Mouse (Mus musculus) midbrain, embryonic 16.5 days (tissue): ENCODE measurements around the gene Ccdc57. TPM values are rescaled to one million over a fixed set of nuclear protein-coding genes. Genes with fewer than 3 reads are reported as not detected.

Experiments used
- ATAC-seq: fragments of 200-750 bp; cut with Nextera tagmentation; 2 replicates; pipeline ENCODE4 v1.8.0; 2017; ENCODE audit warnings: moderate TSS enrichment
- H3K27ac ChIP-seq: fragments of 300-500 bp; sonication (generic); 2 replicates; pipeline ENCODE4 v1.5.1; 2014; ENCODE audit warnings: mild to moderate bottlenecking, low read length, mixed read lengths
- H3K27me3 ChIP-seq: fragments of 300-500 bp; sonication (generic); 2 replicates; pipeline ENCODE4 v1.6.1; 2014; ENCODE audit warnings: low read depth, low read length, mixed read lengths; ENCODE audit not compliant: control insufficient read depth, insufficient read depth
- H3K36me3 ChIP-seq: fragments of 300-500 bp; sonication (generic); 2 replicates; pipeline ENCODE4 v1.6.1; 2014; ENCODE audit warnings: mild to moderate bottlenecking, low read length, moderate library complexity, mixed read lengths; ENCODE audit not compliant: control insufficient read depth, insufficient read depth
- H3K4me1 ChIP-seq: fragments of 300-500 bp; sonication (generic); 2 replicates; pipeline ENCODE4 v1.6.1; 2014; ENCODE audit warnings: mild to moderate bottlenecking, low read length, mixed read lengths; ENCODE audit not compliant: control insufficient read depth, insufficient read depth
- H3K4me2 ChIP-seq: fragments of 300-500 bp; sonication (generic); 2 replicates; pipeline ENCODE4 v1.6.1; 2014; ENCODE audit warnings: mild to moderate bottlenecking, low read length, mixed read lengths
- H3K4me3 ChIP-seq: fragments of 300-500 bp; sonication (generic); 2 replicates; pipeline ENCODE4 v1.5.1; 2014; ENCODE audit warnings: low read depth, mild to moderate bottlenecking, low read length, moderate library complexity, mixed read lengths
- H3K9ac ChIP-seq: fragments of 300-500 bp; sonication (generic); 2 replicates; pipeline ENCODE4 v1.6.1; 2014; ENCODE audit warnings: low read depth, low read length, mixed read lengths
- H3K9me3 ChIP-seq: fragments of 300-500 bp; sonication (generic); replicated peaks from 2 replicates; pipeline ENCODE4 v1.6.1; 2014; ENCODE audit warnings: mild to moderate bottlenecking, low read length, mixed read lengths; ENCODE audit not compliant: control insufficient read depth, poor library complexity, severe bottlenecking
- WGBS: fragments of 180-500 bp; shearing (Covaris S2); extraction: QIAGEN DNeasy Blood & Tissue Kit; methylation state at CpG from one replicate; pipeline ENCODE4 v1.1.7; 2014; 5-methylcytosine and 5-hydroxymethylcytosine counted together
- polyA plus RNA-seq: library from polyadenylated mRNA; unstranded; fragments of >200 nt; fragmentation: Nextera tagmentation; extraction: Ambion mirVana; gene quantifications from 2 replicates; pipeline ENCODE4 v1.2.1, GENCODE M21; 2015

The Ccdc57 gene
- polyA plus RNA-seq, 1 experiment from 2014 or later = 7.1 TPM

DNA sequence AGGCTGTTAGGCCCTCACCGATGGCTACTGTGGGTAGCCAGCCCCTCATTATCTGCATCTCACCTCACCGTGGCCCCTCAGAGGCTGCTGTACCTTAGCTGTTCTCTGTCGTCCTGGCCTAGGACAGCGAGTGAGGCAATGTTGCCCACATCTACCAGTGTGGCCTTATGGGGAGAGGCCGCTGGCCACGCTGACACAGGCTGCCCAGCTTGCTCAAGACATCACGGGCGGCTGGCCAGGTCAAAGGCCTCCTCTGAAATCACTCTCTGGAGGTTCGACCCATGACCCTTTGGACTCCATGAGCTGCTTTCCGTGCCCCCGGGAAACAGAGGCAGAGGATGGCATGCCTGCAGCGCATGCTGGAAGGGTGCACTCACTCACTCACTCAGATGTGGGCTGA lies 102.0 kb downstream of the Ccdc57 start:
- Histone ChIP-seq H3K9me3 (no peaks in the 10 kb centered on the region), H3K27ac (no peak overlapping the region), H3K36me3 (no peaks in the 10 kb centered on the region), H3K9ac (no peak overlapping the region), H3K4me3 (no peak overlapping the region), H3K27me3 (no peaks in the 10 kb centered on the region), H3K4me2 (no peak overlapping the region), H3K4me1 (peaks cover 7% of the 10 kb centered on the region; the same call in 1 of the 2 replicates)
- no peak for ATAC-seq
- 88% methylated on average over 12 of the region's 12 CpGs for WGBS

DNA sequence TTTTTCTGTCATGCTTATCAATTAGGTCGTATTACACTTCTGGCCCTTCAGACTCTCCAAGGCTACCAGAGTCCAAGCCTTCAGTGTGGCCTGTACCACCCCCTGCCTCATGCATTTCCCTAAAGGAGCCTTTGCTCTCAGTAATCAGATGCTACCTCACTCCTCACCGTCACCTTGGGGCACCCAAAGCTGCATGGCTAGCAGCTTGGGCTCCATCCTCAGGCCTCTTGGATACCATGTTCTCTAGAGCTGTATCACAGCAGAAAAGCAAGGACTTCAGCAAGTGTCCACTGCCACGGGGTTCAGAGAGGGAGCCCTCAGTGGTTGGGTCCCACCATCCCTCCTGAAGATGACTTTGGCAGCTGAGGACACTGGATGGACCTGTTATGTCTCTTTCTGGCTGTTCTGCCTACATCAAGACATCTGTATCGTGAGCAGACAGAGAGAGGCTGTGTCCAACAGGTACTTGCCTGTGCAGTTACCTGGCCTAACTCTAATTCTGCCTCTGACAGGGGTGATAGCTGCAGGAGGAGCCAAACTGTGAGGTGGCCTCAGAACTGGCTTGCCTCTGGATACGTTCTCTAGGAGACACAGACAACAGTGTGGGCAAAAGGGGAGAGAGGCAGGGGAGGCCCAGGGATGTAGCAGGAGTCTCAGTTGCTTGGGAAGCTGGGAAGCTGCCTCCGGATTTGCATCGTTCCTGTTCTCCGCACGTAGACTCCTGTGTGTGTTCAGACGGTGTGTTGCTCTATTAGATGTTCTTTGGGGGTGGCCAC lies 102.7 kb downstream of the Ccdc57 start:
- no peaks in the 10 kb centered on the region for H3K36me3 ChIP-seq
- ATAC-seq = no peak
- H3K4me1 ChIP-seq = peaks cover 15% of the 10 kb centered on the region
- no peaks in the 10 kb centered on the region for H3K27me3 ChIP-seq
- H3K9ac ChIP-seq = no peak overlapping the region
- H3K4me3 ChIP-seq = no peak overlapping the region
- H3K27ac ChIP-seq = no peak overlapping the region
- no peaks in the 10 kb centered on the region for H3K9me3 ChIP-seq
- 91% methylated on average over 10 of the region's 10 CpGs for WGBS
- no peak overlapping the region for H3K4me2 ChIP-seq

GRCm38 (mm10) chr11:120828416-120828815 lies 104.3 kb downstream of the Ccdc57 start:
- Histone ChIP-seq H3K9ac (no peak overlapping the region), H3K27ac (no peak overlapping the region), H3K4me1 (peaks cover 11% of the 10 kb centered on the region), H3K9me3 (no peaks in the 10 kb centered on the region), H3K36me3 (no peaks in the 10 kb centered on the region), H3K4me2 (no peak overlapping the region), H3K27me3 (no peaks in the 10 kb centered on the region), H3K4me3 (no peak overlapping the region)
- whole genome bisulfite sequencing = 77% methylated on average over 4 of the region's 4 CpGs
- ATAC-seq = no peak

GRCm38 (mm10) chr11:120826016-120826953 lies 106.4 kb downstream of the Ccdc57 start:
- Histone ChIP-seq H3K27ac (peak overlapping the region; percentile 100), H3K9me3 (no peaks in the 10 kb centered on the region), H3K4me3 (no peak overlapping the region), H3K4me1 (peaks cover 29% of the 10 kb centered on the region), H3K9ac (peak overlapping the region; percentile 98; the same call in 1 of the 2 replicates), H3K27me3 (no peaks in the 10 kb centered on the region), H3K36me3 (no peaks in the 10 kb centered on the region; the same call in 1 of the 2 replicates), H3K4me2 (no peak overlapping the region)
- 86% methylated on average over 8 of the region's 8 CpGs for WGBS
- ATAC-seq = no peak

DNA sequence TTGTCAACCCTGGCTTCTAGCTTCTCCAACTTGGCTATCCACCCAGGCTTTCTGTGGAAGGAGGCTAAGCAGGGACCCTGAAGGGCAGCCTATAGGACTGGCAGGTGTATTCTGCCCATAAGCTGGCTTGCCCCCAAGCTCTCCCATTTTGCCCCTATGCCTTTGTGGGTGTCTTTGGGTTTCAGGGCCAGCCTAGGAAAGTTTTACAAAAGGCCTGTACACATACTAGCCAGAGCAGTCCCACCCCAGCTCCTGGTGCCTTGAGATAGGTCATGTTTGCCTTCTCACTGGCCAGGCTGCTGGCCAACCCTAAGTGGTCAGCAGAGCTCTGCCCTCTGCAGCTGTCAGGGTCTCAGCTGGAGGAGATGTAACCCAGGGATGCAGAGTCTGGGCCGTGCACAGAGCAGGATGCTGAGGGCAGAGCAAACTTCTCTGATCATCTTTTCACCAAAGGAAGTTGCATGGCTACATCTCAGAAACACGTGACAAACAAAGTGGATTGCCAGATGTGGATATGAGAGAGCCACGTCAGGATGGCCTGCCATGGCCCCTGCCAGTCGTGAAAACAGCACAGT lies 107.3 kb downstream of the Ccdc57 start:
- no peak for ATAC-seq
- H3K27ac ChIP-seq = peak overlapping the region; percentile 100
- H3K36me3 ChIP-seq = peaks cover 4% of the 10 kb centered on the region; the same call in 1 of the 2 replicates
- peak overlapping the region; percentile 100 for H3K4me2 ChIP-seq
- H3K4me3 ChIP-seq = peak overlapping the region; percentile 91
- peaks cover 34% of the 10 kb centered on the region for H3K4me1 ChIP-seq
- peak overlapping the region; percentile 98 for H3K9ac ChIP-seq
- H3K9me3 ChIP-seq = no peaks in the 10 kb centered on the region
- H3K27me3 ChIP-seq = no peaks in the 10 kb centered on the region
- 42% methylated on average over 4 of the region's 4 CpGs for WGBS

- peak overlapping the region; percentile 100 for H3K4me2 ChIP-seq
- no peaks in the 10 kb centered on the region for H3K9me3 ChIP-seq
- H3K9ac ChIP-seq = peak overlapping the region; percentile 98
- H3K27ac ChIP-seq = peak overlapping the region; percentile 100
- H3K4me3 ChIP-seq = peak overlapping the region; percentile 91
- under 1% methylated on average over 21 of the region's 21 CpGs for WGBS
- H3K36me3 ChIP-seq = peaks cover 9% of the 10 kb centered on the region
- peaks cover 34% of the 10 kb centered on the region for H3K4me1 ChIP-seq
- H3K27me3 ChIP-seq = no peaks in the 10 kb centered on the region
- ATAC-seq = peak; percentile 6; the same call in 1 of the 2 replicates
Measured at GRCm38 (mm10) chr11:120824787-120825288, 107.8 kb downstream of the Ccdc57 start.

- Histone ChIP-seq H3K27ac (peak within 1 kb of the TSS; percentile 100), H3K9me3 (no peaks in the 10 kb centered on the region), H3K27me3 (no peaks in the 10 kb centered on the region), H3K4me1 (peaks cover 34% of the 10 kb centered on the region), H3K4me2 (peak within 1 kb of the TSS; percentile 100), H3K9ac (peak within 1 kb of the TSS; percentile 98), H3K36me3 (peaks cover 16% of the 10 kb centered on the region), H3K4me3 (peak within 1 kb of the TSS; percentile 91)
- under 1% methylated on average over 104 of the region's 109 CpGs for WGBS
- ATAC-seq = peak; percentile 92
Measured at GRCm38 (mm10) chr11:120823956-120824786, 108.5 kb downstream of the Ccdc57 start, which contains the start of gene Fasn. Fasn (minus strand) TSS chr11:120824547.

DNA sequence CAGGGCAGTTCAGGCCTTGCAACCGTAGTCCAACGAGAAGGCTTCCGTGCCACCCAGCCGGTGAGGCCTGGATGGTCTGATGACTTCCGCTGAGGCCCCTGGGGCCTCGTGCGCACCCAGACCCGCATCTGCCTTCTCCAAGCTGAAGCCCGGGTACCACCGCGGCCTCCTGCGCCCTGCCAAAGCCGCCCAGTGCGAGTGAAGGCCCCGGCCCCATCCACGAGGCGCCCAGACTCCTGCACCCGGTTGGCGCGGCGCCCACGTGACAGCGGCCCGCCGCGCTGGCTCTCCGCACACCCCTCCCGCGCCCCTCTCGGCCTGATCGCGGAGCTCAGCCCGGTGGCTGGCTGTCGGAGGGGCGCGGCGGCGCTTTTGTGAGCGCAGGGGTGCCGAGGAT lies 109.1 kb downstream of the Ccdc57 start:
- H3K4me1 ChIP-seq = peaks cover 34% of the 10 kb centered on the region
- H3K4me2 ChIP-seq = peak overlapping the region; percentile 100
- no peaks in the 10 kb centered on the region for H3K9me3 ChIP-seq
- H3K9ac ChIP-seq = peak overlapping the region; percentile 98
- H3K27ac ChIP-seq = peak overlapping the region; percentile 100
- under 1% methylated on average over 40 of the region's 40 CpGs for WGBS
- peaks cover 21% of the 10 kb centered on the region for H3K36me3 ChIP-seq
- no peaks in the 10 kb centered on the region for H3K27me3 ChIP-seq
- H3K4me3 ChIP-seq = peak overlapping the region; percentile 91
- ATAC-seq = peak; percentile 44
